Mouse (Mus musculus): ENCODE measurements around the gene Olfr474. TPM values are rescaled to one million over a fixed set of nuclear protein-coding genes. Genes with fewer than 3 reads are reported as not detected.
"Not testable (repeated sequence)": the region's sequence is repeated elsewhere in the genome, so short reads cannot be mapped to it uniquely, and the experiment has no call there.

The Olfr474 gene
- total RNA-seq (2012; rRNA removed) (not detected in 2 replicates), total RNA-seq (2014; rRNA removed) (not detected in 2 replicates), polyA plus RNA-seq (2012; ENCODE audit: insufficient read length, low read depth) (not detected in 2 replicates)

DNA sequence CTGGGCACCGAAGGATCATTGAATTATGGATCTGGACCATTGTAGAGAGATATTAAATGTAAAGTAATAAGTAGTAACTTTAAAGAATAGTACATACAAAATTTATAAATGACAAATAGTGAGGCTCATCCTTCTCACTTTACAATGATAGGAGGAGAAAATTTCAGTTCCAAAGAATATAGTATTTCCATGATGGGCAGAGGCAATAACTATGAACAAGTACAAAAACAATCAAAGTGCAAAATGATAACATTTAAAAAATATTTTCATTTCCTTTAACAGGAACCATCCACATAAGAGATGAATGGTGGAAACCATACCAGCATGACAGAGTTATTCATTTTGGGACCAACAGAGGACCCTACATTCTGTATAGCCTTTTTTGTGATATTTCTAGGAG lies at the start of gene Olfr474:
TSS of gene Olfr474 (plus strand) at position 301 of the 400 bp plus-strand sequence.
- H3K4me2 ChIP-seq (ENCODE audit: insufficient read depth, low read depth, poor library complexity, severe bottlenecking), result no peak within 1 kb of the TSS
- no peak within 1 kb of the TSS for H3K4me3 ChIP-seq (replicated peaks in 1 of 3; ENCODE audit: low read depth in 2 of 3, low read length in 2 of 3, poor library complexity in 1 of 3)
- H3K79me2 ChIP-seq (replicated peaks; ENCODE audit: control insufficient read depth, extremely low read depth, insufficient read depth, poor library complexity, severe bottlenecking), result no peaks in the 10 kb centered on the region
- no peaks in the 10 kb centered on the region for H3K36me3 ChIP-seq (replicated peaks in 1 of 2; ENCODE audit: control insufficient read depth in 1 of 2, insufficient read depth in 1 of 2, low read length in 1 of 2)
- H3K9ac ChIP-seq (ENCODE audit: insufficient read depth, low read depth), result no peak within 1 kb of the TSS
- no peak within 1 kb of the TSS for H3K27ac ChIP-seq (ENCODE audit: insufficient read depth, low read depth)
- dilution Hi-C loops (cut with MboI; ENCODE audit: extremely low pct_ligation_motif_present, extremely low pct_unique_long_range_greater_than_20kb, low sequenced_read_pairs) (no loop called here), in situ Hi-C loops (cut with MboI; ENCODE audit: low pct_ligation_motif_present, low pct_unique_long_range_greater_than_20kb, low sequenced_read_pairs) (no loop called here)
- no peak for DNase-seq (ENCODE audit: extremely low read depth)
- peaks cover 15% of the 10 kb centered on the region for H3K27me3 ChIP-seq (replicated peaks)
- peaks cover 4% of the 10 kb centered on the region for H3K9me3 ChIP-seq (replicated peaks; ENCODE audit: low read length)
- H3K4me1 ChIP-seq (ENCODE audit: control insufficient read depth in 1 of 2, insufficient read depth in 2 of 2), result no peaks in the 10 kb centered on the region
- no peak for TF ChIP-seq MYC (IDR thresholded peaks at IDR 0.05; ENCODE audit: low read depth, low read length)
- TF ChIP-seq MAZ (IDR thresholded peaks at IDR 0.05; ENCODE audit: low read depth, low read length), result no peak
- TF ChIP-seq POLR2AphosphoS2 (IDR thresholded peaks at IDR 0.05; ENCODE audit: low read depth, low read length), result no peak
- TF ChIP-seq TCF12 (IDR thresholded peaks at IDR 0.05; ENCODE audit: low read depth, low read length), result no peak
- no peak for TF ChIP-seq ETS1 (conservative IDR thresholded peaks at IDR 0.05; ENCODE audit: low read depth, low read length)
- no peak for TF ChIP-seq EP300 (IDR thresholded peaks at IDR 0.05; ENCODE audit: low read length)
- TF ChIP-seq ZC3H11A (IDR thresholded peaks at IDR 0.05; ENCODE audit: low read depth, low read length), result no peak

DNA sequence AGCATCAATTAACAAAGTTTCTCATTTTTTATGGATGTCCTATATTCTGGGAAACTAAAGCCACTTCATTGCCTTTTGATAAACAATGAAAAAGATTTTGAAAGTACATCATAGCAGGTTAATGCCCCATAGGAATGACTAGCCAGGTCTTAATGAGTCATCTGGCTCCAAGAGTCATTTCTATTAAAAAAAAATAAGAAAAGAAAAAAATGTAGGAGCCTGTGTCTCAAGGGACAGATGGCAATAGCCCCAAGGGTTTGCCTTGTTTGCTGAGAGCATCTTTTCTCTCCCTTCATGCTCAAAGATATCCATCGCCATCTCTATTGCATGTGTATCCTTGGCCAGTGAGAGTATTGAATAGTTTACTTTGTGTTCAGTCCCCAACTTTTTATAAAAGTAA lies 24.3 kb upstream of the Olfr474 start, which contains the start of gene Olfr473:
TSS of gene Olfr473 (plus strand) at position 301 of the 400 bp plus-strand sequence.
- no peaks in the 10 kb centered on the region for H3K4me1 ChIP-seq (ENCODE audit: control insufficient read depth in 1 of 2, insufficient read depth in 2 of 2)
- peaks cover 26% of the 10 kb centered on the region for H3K27me3 ChIP-seq (replicated peaks)
- no peak for TF ChIP-seq ZMIZ1 (IDR thresholded peaks at IDR 0.05; ENCODE audit: low read depth, low read length)
- no peak for TF ChIP-seq TCF12 (IDR thresholded peaks at IDR 0.05; ENCODE audit: low read depth, low read length)
- TF ChIP-seq CHD2 (IDR thresholded peaks at IDR 0.05; ENCODE audit: low read length), result no peak
- TF ChIP-seq ETS1 (conservative IDR thresholded peaks at IDR 0.05; ENCODE audit: low read depth, low read length), result no peak
- no peak for TF ChIP-seq TBP (conservative IDR thresholded peaks at IDR 0.05; ENCODE audit: low read depth, low read length)
- TF ChIP-seq NRF1 (IDR thresholded peaks at IDR 0.05; ENCODE audit: low read depth, low read length), result no peak
- TF ChIP-seq SMC3 (IDR thresholded peaks at IDR 0.05; ENCODE audit: low read depth, low read length), result no peak
- no peak for TF ChIP-seq MXI1 (IDR thresholded peaks at IDR 0.05; ENCODE audit: low read depth, low read length)
- no peak for TF ChIP-seq PAX5 (IDR thresholded peaks at IDR 0.05; ENCODE audit: low read length)
- no peak for TF ChIP-seq JUND (conservative IDR thresholded peaks at IDR 0.05; ENCODE audit: low read depth, low read length)
- TF ChIP-seq JUN (IDR thresholded peaks at IDR 0.05; ENCODE audit: insufficient read depth, low read depth, low read length), result no peak
- no peak for TF ChIP-seq ELF1 (IDR thresholded peaks at IDR 0.05; ENCODE audit: low read depth, low read length)
- no peak for TF ChIP-seq ZKSCAN1 (IDR thresholded peaks at IDR 0.05; ENCODE audit: borderline replicate concordance, low read depth, low read length)
- TF ChIP-seq RAD21 (IDR thresholded peaks at IDR 0.05; ENCODE audit: low read depth, low read length), result no peak
- no peaks in the 10 kb centered on the region for H3K9me3 ChIP-seq (replicated peaks; ENCODE audit: low read length)
- no peak for DNase-seq (ENCODE audit: extremely low read depth)
- in situ Hi-C loops (cut with MboI; ENCODE audit: low pct_ligation_motif_present, low pct_unique_long_range_greater_than_20kb, low sequenced_read_pairs), result no loop called here
- no peaks in the 10 kb centered on the region for H3K79me2 ChIP-seq (replicated peaks; ENCODE audit: control insufficient read depth, extremely low read depth, insufficient read depth, poor library complexity, severe bottlenecking)
- no peaks in the 10 kb centered on the region for H3K36me3 ChIP-seq (replicated peaks in 1 of 2; ENCODE audit: control insufficient read depth in 1 of 2, insufficient read depth in 1 of 2, low read length in 1 of 2)
- H3K4me3 ChIP-seq (replicated peaks in 1 of 3; ENCODE audit: low read depth in 2 of 3, low read length in 2 of 3, poor library complexity in 1 of 3), result no peak within 1 kb of the TSS
- H3K9ac ChIP-seq (ENCODE audit: insufficient read depth, low read depth), result no peak within 1 kb of the TSS
- no peak within 1 kb of the TSS for H3K27ac ChIP-seq (ENCODE audit: insufficient read depth, low read depth)
- dilution Hi-C loops (cut with MboI; ENCODE audit: extremely low pct_ligation_motif_present, extremely low pct_unique_long_range_greater_than_20kb, low sequenced_read_pairs), result no loop called here
- H3K4me2 ChIP-seq (ENCODE audit: insufficient read depth, low read depth, poor library complexity, severe bottlenecking), result no peak within 1 kb of the TSS

- DNase-seq (ENCODE audit: extremely low read depth); H3K27ac ChIP-seq (ENCODE audit: insufficient read depth, low read depth); H3K4me3 ChIP-seq (replicated peaks in 1 of 3; ENCODE audit: low read depth in 2 of 3, low read length in 2 of 3, poor library complexity in 1 of 3); H3K4me1 ChIP-seq (ENCODE audit: control insufficient read depth in 1 of 2, insufficient read depth in 2 of 2); H3K9ac ChIP-seq (ENCODE audit: insufficient read depth, low read depth); H3K36me3 ChIP-seq (replicated peaks in 1 of 2; ENCODE audit: control insufficient read depth in 1 of 2, insufficient read depth in 1 of 2, low read length in 1 of 2); H3K9me3 ChIP-seq (replicated peaks; ENCODE audit: low read length); H3K79me2 ChIP-seq (replicated peaks; ENCODE audit: control insufficient read depth, extremely low read depth, insufficient read depth, poor library complexity, severe bottlenecking); dilution Hi-C loops (cut with MboI; ENCODE audit: extremely low pct_ligation_motif_present, extremely low pct_unique_long_range_greater_than_20kb, low sequenced_read_pairs); H3K4me2 ChIP-seq (ENCODE audit: insufficient read depth, low read depth, poor library complexity, severe bottlenecking); in situ Hi-C loops (cut with MboI; ENCODE audit: low pct_ligation_motif_present, low pct_unique_long_range_greater_than_20kb, low sequenced_read_pairs): not testable (repeated sequence)
- H3K27me3 ChIP-seq (replicated peaks), result peaks cover 17% of the 10 kb centered on the region
These were observed 1.9 kb upstream of the Olfr474 start for GRCm38 (mm10) chr7:107952539-107952938.

All from CH12.LX (cell line).